Mouse (Mus musculus) erythroid progenitor cell, adult 5-6 weeks (primary cell): ENCODE measurements around the gene Lamtor1. TPM values are rescaled to one million over a fixed set of nuclear protein-coding genes. Genes with fewer than 3 reads are reported as not detected.

Source experiments
- total RNA-seq, 2 experiments: library from RNA; stranded (forward) in 1 of 2; stranded (reverse) in 1 of 2; fragments of 150-400 nt in 1 of 2; fragments of 186-747, 209-891 nt in 1 of 2; gene quantifications; 2 replicates each; pipeline versions ENCODE4 v1.2.3 to v1.2.4; 2015 to 2017; ENCODE audit warnings: low replicate concordance in 2 of 2

The Lamtor1 gene
- total RNA-seq, 2 experiments from 2014 or later: 26.8 to 28.5 TPM

Other genes starting within 250 kb of the Lamtor1 start
- 0.84 and 1.4 TPM in 2 replicates for gene Clpb, start 242.3 kb upstream of the Lamtor1 start, total RNA-seq (2015; ENCODE audit: low replicate concordance)
- 1.3 and 9.0 TPM in 2 replicates for gene Clpb, start 242.3 kb upstream of the Lamtor1 start, total RNA-seq (2017; ENCODE audit: low replicate concordance)
- not detected in 2 replicates for gene Phox2a, start 87.6 kb upstream of the Lamtor1 start, total RNA-seq (2015; ENCODE audit: low replicate concordance)
- not detected in 2 replicates for gene Phox2a, start 87.6 kb upstream of the Lamtor1 start, total RNA-seq (2017; ENCODE audit: low replicate concordance)
- 6.1 and 18.9 TPM in 2 replicates for gene Inppl1, start 67.7 kb upstream of the Lamtor1 start, total RNA-seq (2015; ENCODE audit: low replicate concordance)
- gene Inppl1, start 67.7 kb upstream of the Lamtor1 start, total RNA-seq (2017; ENCODE audit: low replicate concordance): 0.68 and 2.2 TPM in 2 replicates
- gene Folr2, start 48.7 kb upstream of the Lamtor1 start, total RNA-seq (2015; ENCODE audit: low replicate concordance): 1.1 and 10.9 TPM in 2 replicates
- 2.3 TPM in 1 of 2 replicates, not detected in the other for gene Folr2, start 48.7 kb upstream of the Lamtor1 start, total RNA-seq (2017; ENCODE audit: low replicate concordance)
- gene Anapc15, start 42.2 kb upstream of the Lamtor1 start, total RNA-seq (2015; ENCODE audit: low replicate concordance): 51.9 and 60.8 TPM in 2 replicates
- 34.3 and 39.8 TPM in 2 replicates for gene Anapc15, start 42.2 kb upstream of the Lamtor1 start, total RNA-seq (2017; ENCODE audit: low replicate concordance)
- not detected in 2 replicates for gene Folr1, start 35.1 kb upstream of the Lamtor1 start, total RNA-seq (2015; ENCODE audit: low replicate concordance)
- not detected in 2 replicates for gene Folr1, start 35.1 kb upstream of the Lamtor1 start, total RNA-seq (2017; ENCODE audit: low replicate concordance)
- not detected in 2 replicates for gene Tomt, start 455 bp downstream of the Lamtor1 start, total RNA-seq (2015; ENCODE audit: low replicate concordance)
- gene Tomt, start 455 bp downstream of the Lamtor1 start, total RNA-seq (2017; ENCODE audit: low replicate concordance): not detected in 2 replicates
- gene Lrrc51, start 28.0 kb downstream of the Lamtor1 start, total RNA-seq (2015; ENCODE audit: low replicate concordance): 6.1 TPM in 1 of 2 replicates, not detected in the other
- 4.6 TPM in 1 of 2 replicates, not detected in the other for gene Lrrc51, start 28.0 kb downstream of the Lamtor1 start, total RNA-seq (2017; ENCODE audit: low replicate concordance)
- gene Numa1, start 28.2 kb downstream of the Lamtor1 start, total RNA-seq (2015; ENCODE audit: low replicate concordance): 177 and 218 TPM in 2 replicates
- 324 and 405 TPM in 2 replicates for gene Numa1, start 28.2 kb downstream of the Lamtor1 start, total RNA-seq (2017; ENCODE audit: low replicate concordance)
- gene Il18bp, start 112.8 kb downstream of the Lamtor1 start, total RNA-seq (2015; ENCODE audit: low replicate concordance): 10.1 and 23.5 TPM in 2 replicates
- gene Il18bp, start 112.8 kb downstream of the Lamtor1 start, total RNA-seq (2017; ENCODE audit: low replicate concordance): 3.7 and 10.2 TPM in 2 replicates
- 5.0 and 16.2 TPM in 2 replicates for gene Rnf121, start 159.6 kb downstream of the Lamtor1 start, total RNA-seq (2015; ENCODE audit: low replicate concordance)
- 7.5 and 14.1 TPM in 2 replicates for gene Rnf121, start 159.6 kb downstream of the Lamtor1 start, total RNA-seq (2017; ENCODE audit: low replicate concordance)
- gene Xndc1, start 159.6 kb downstream of the Lamtor1 start, total RNA-seq (2015; ENCODE audit: low replicate concordance): 22.7 and 23.1 TPM in 2 replicates
- gene Xndc1, start 159.6 kb downstream of the Lamtor1 start, total RNA-seq (2017; ENCODE audit: low replicate concordance): 10.2 and 22.6 TPM in 2 replicates
- 1.3 TPM in 1 of 2 replicates, not detected in the other for gene Xntrpc, start 159.8 kb downstream of the Lamtor1 start, total RNA-seq (2015; ENCODE audit: low replicate concordance)
- gene Xntrpc, start 159.8 kb downstream of the Lamtor1 start, total RNA-seq (2017; ENCODE audit: low replicate concordance): 0.61 and 1.0 TPM in 2 replicates
- 2.5 TPM in 1 of 2 replicates, not detected in the other for gene Trpc2, start 177.2 kb downstream of the Lamtor1 start, total RNA-seq (2015; ENCODE audit: low replicate concordance)
- 0.83 TPM in 1 of 2 replicates, not detected in the other for gene Trpc2, start 177.2 kb downstream of the Lamtor1 start, total RNA-seq (2017; ENCODE audit: low replicate concordance)
- gene Art1, start 195.8 kb downstream of the Lamtor1 start, total RNA-seq (2015; ENCODE audit: low replicate concordance): not detected in 2 replicates
- gene Art1, start 195.8 kb downstream of the Lamtor1 start, total RNA-seq (2017; ENCODE audit: low replicate concordance): not detected in 2 replicates
- gene Art5, start 203.6 kb downstream of the Lamtor1 start, total RNA-seq (2015; ENCODE audit: low replicate concordance): not detected in 2 replicates
- not detected in 2 replicates for gene Art5, start 203.6 kb downstream of the Lamtor1 start, total RNA-seq (2017; ENCODE audit: low replicate concordance)
- gene Chrna10, start 210.9 kb downstream of the Lamtor1 start, total RNA-seq (2015; ENCODE audit: low replicate concordance): not detected in 2 replicates
- not detected in 2 replicates for gene Chrna10, start 210.9 kb downstream of the Lamtor1 start, total RNA-seq (2017; ENCODE audit: low replicate concordance)